8 mouse cellular contexts compared by ENCODE assay signal in genomic region chr15:79657837-79658530, GRCm38 (mm10). TPM values are rescaled to one million over a fixed set of nuclear protein-coding genes. Genes with fewer than 3 reads are reported as not detected.
DNase-seq lines count a peak whose midpoint lies in the region; ATAC-seq and TF ChIP-seq lines count a peak whose summit lies in the region.

No protein-coding gene starts in this region.

- peaks cover 4% of the 10 kb centered on the region for H3K9me3 ChIP-seq in heart, embryonic 12.5 days (replicated peaks)
- H3K9me3 ChIP-seq in kidney, postnatal 0 days (replicated peaks; ENCODE audit: low read length), result no peaks in the 10 kb centered on the region
- H3K9me3 ChIP-seq in liver, embryonic 11.5 days (ENCODE audit: control insufficient read depth, low read length), result no peaks in the 10 kb centered on the region
- no peaks in the 10 kb centered on the region for H3K9me3 ChIP-seq in stomach, embryonic 14.5 days (ENCODE audit: control insufficient read depth, low read depth, low read length)

- peak overlapping the region; percentile 88 for H3K27ac ChIP-seq in heart, embryonic 12.5 days (ENCODE audit: poor library complexity, severe bottlenecking)
- peak overlapping the region; percentile 85 for H3K27ac ChIP-seq in kidney, postnatal 0 days
- peak overlapping the region; percentile 87 for H3K27ac ChIP-seq in liver, embryonic 11.5 days (ENCODE audit: low read depth, low read length)
- peak overlapping the region; percentile 89 for H3K27ac ChIP-seq in stomach, embryonic 14.5 days (ENCODE audit: low read length)

- peak overlapping the region; percentile 97 for H3K4me2 ChIP-seq in heart, embryonic 12.5 days
- H3K4me2 ChIP-seq in kidney, postnatal 0 days (ENCODE audit: low read length), result peak overlapping the region; percentile 73
- H3K4me2 ChIP-seq in liver, embryonic 11.5 days, result peak overlapping the region; percentile 92
- peak overlapping the region; percentile 95 for H3K4me2 ChIP-seq in stomach, embryonic 14.5 days (replicated peaks; ENCODE audit: low read depth, low read length)

- DNase-seq in B cell, adult 2 months, result peak; percentile 89 to 92
- DNase-seq in brain, adult 2 months (ENCODE audit: low read depth, low spot score), result peak; percentile 92
- DNase-seq in kidney, postnatal 0 days (ENCODE audit: low spot score), result peak; percentile 88
- DNase-seq in liver, embryonic 11.5 days (ENCODE audit: low spot score), result peak; percentile 70
- peak; percentile 92 for DNase-seq in naive thymus-derived CD4-positive, alpha-beta T cell, adult 2 months (ENCODE audit: low read depth)

- peaks cover 17% of the 10 kb centered on the region for H3K36me3 ChIP-seq in heart, embryonic 12.5 days
- no peaks in the 10 kb centered on the region for H3K36me3 ChIP-seq in kidney, postnatal 0 days (ENCODE audit: insufficient read depth, low read length)
- H3K36me3 ChIP-seq in liver, embryonic 11.5 days (ENCODE audit: control insufficient read depth, insufficient read depth, low read length), result no peaks in the 10 kb centered on the region
- no peaks in the 10 kb centered on the region; the same call in 1 of the 2 replicates for H3K36me3 ChIP-seq in stomach, embryonic 14.5 days (ENCODE audit: control insufficient read depth, insufficient read depth, low read length)

- H3K4me3 ChIP-seq in heart, embryonic 12.5 days, result peak overlapping the region; percentile 64
- peak overlapping the region; percentile 63 for H3K4me3 ChIP-seq in kidney, postnatal 0 days (replicated peaks; ENCODE audit: low read depth, low read length)
- peak overlapping the region; percentile 81 for H3K4me3 ChIP-seq in liver, embryonic 11.5 days (ENCODE audit: low read depth, low read length)
- H3K4me3 ChIP-seq in stomach, embryonic 14.5 days (ENCODE audit: low read depth, low read length), result peak overlapping the region; percentile 79

- H3K9ac ChIP-seq in heart, embryonic 12.5 days, result peak overlapping the region; percentile 75
- H3K9ac ChIP-seq in kidney, postnatal 0 days (ENCODE audit: low read depth, low read length), result peak overlapping the region; percentile 69
- peak overlapping the region; percentile 82 for H3K9ac ChIP-seq in liver, embryonic 11.5 days (ENCODE audit: low read depth, low read length)
- peak overlapping the region; percentile 74 for H3K9ac ChIP-seq in stomach, embryonic 14.5 days (replicated peaks; ENCODE audit: low read depth, low read length)

- H3K4me1 ChIP-seq in heart, embryonic 12.5 days (replicated peaks), result peaks cover 7% of the 10 kb centered on the region
- H3K4me1 ChIP-seq in kidney, postnatal 0 days (replicated peaks; ENCODE audit: insufficient read depth, low read length), result 0 out of 2 replicates have a peak, but pooled peaks cover 4% of the 10 kb centered on the region
- H3K4me1 ChIP-seq in liver, embryonic 11.5 days (replicated peaks; ENCODE audit: control insufficient read depth, insufficient read depth, low read length), result peaks cover 4% of the 10 kb centered on the region
- H3K4me1 ChIP-seq in stomach, embryonic 14.5 days (ENCODE audit: control insufficient read depth, insufficient read depth, low read length), result peaks cover 9% of the 10 kb centered on the region; the same call in 1 of the 2 replicates

- peak; percentile 73 for TF ChIP-seq CTCF in kidney, postnatal 0 days (IDR thresholded peaks at IDR 0.05; ENCODE audit: low read depth)

- peak; percentile 70 for ATAC-seq in erythroblast, adult 5-6 weeks (replicated peaks; ENCODE audit: low FRiP score, poor library complexity, severe bottlenecking)
- no peak for ATAC-seq in heart, embryonic 12.5 days (ENCODE audit: insufficient number of reproducible peaks, low FRiP score)
- peak; percentile 10; the same call in 1 of the 2 replicates for ATAC-seq in kidney, postnatal 0 days (replicated peaks; ENCODE audit: low FRiP score, low read depth)
- peak; percentile 51 for ATAC-seq in liver, embryonic 11.5 days (replicated peaks; ENCODE audit: low FRiP score)
- ATAC-seq in stomach, embryonic 14.5 days (ENCODE audit: insufficient number of reproducible peaks, insufficient read depth, low FRiP score, low read depth), result no peak

- H3K27me3 ChIP-seq in heart, embryonic 12.5 days (replicated peaks), result no peaks in the 10 kb centered on the region
- no peaks in the 10 kb centered on the region for H3K27me3 ChIP-seq in kidney, postnatal 0 days (ENCODE audit: insufficient read depth, low read length)
- H3K27me3 ChIP-seq in liver, embryonic 11.5 days (replicated peaks; ENCODE audit: control insufficient read depth, insufficient read depth, low read length), result no peaks in the 10 kb centered on the region
- H3K27me3 ChIP-seq in stomach, embryonic 14.5 days (ENCODE audit: control insufficient read depth, insufficient read depth, low read length), result no peaks in the 10 kb centered on the region

- WGBS in heart, embryonic 12.5 days, result 4% methylated on average over 16 of the region's 16 CpGs
- WGBS in kidney, postnatal 0 days, result 2% methylated on average over 16 of the region's 16 CpGs
- 4% methylated on average over 16 of the region's 16 CpGs for WGBS in liver, embryonic 11.5 days
- 3% methylated on average over 16 of the region's 16 CpGs for WGBS in stomach, embryonic 14.5 days

RNA-seq across cellular contexts. Expression of gene Fam227a, which starts 0.8 kb away (rescaled TPM):
- 3.3 and 3.5 TPM in 2 replicates for total RNA-seq in erythroblast, adult 5-6 weeks (2015; ENCODE audit: low replicate concordance)
- total RNA-seq in erythroblast, adult 5-6 weeks (2017; ENCODE audit: low replicate concordance), result 0.70 and 5.0 TPM in 2 replicates
- 0.60 and 0.93 TPM in 2 replicates for polyA plus RNA-seq in heart, embryonic 12.5 days (2016; fragmentation: Nextera tagmentation; extraction: Ambion mirVana)
- 0.66 and 1.3 TPM in 2 replicates for polyA plus RNA-seq in kidney, postnatal 0 days (2015; fragmentation: Nextera tagmentation; extraction: Ambion mirVana)
- polyA plus RNA-seq in liver, embryonic 11.5 days (2014; fragmentation: Nextera tagmentation; extraction: Ambion mirVana), result 0.32 and 0.74 TPM in 2 replicates
- polyA plus RNA-seq in stomach, embryonic 14.5 days (2014; fragmentation: Nextera tagmentation; extraction: Ambion mirVana), result 1.6 and 3.0 TPM in 2 replicates

RNA-seq across cellular contexts. Expression of gene Cby1, which starts 1.0 kb away (rescaled TPM):
- total RNA-seq in erythroblast, adult 5-6 weeks (2015; ENCODE audit: low replicate concordance), result 0.77 and 4.4 TPM in 2 replicates
- 5.3 and 16.6 TPM in 2 replicates for total RNA-seq in erythroblast, adult 5-6 weeks (2017; ENCODE audit: low replicate concordance)
- polyA plus RNA-seq in heart, embryonic 12.5 days (2016; fragmentation: Nextera tagmentation; extraction: Ambion mirVana), result 40.9 and 42.0 TPM in 2 replicates
- 51.7 and 52.7 TPM in 2 replicates for polyA plus RNA-seq in kidney, postnatal 0 days (2015; fragmentation: Nextera tagmentation; extraction: Ambion mirVana)
- 32.9 and 34.1 TPM in 2 replicates for polyA plus RNA-seq in liver, embryonic 11.5 days (2014; fragmentation: Nextera tagmentation; extraction: Ambion mirVana)
- 45.0 and 49.5 TPM in 2 replicates for polyA plus RNA-seq in stomach, embryonic 14.5 days (2014; fragmentation: Nextera tagmentation; extraction: Ambion mirVana)

RNA-seq across cellular contexts. Expression of gene Tomm22, which starts 12.7 kb away (rescaled TPM):
- 40.9 and 49.3 TPM in 2 replicates for total RNA-seq in erythroblast, adult 5-6 weeks (2015; ENCODE audit: low replicate concordance)
- 26.8 and 57.8 TPM in 2 replicates for total RNA-seq in erythroblast, adult 5-6 weeks (2017; ENCODE audit: low replicate concordance)
- polyA plus RNA-seq in heart, embryonic 12.5 days (2016; fragmentation: Nextera tagmentation; extraction: Ambion mirVana), result 234 and 237 TPM in 2 replicates
- 264 TPM in 2 replicates for polyA plus RNA-seq in kidney, postnatal 0 days (2015; fragmentation: Nextera tagmentation; extraction: Ambion mirVana)
- polyA plus RNA-seq in liver, embryonic 11.5 days (2014; fragmentation: Nextera tagmentation; extraction: Ambion mirVana), result 306 and 326 TPM in 2 replicates
- polyA plus RNA-seq in stomach, embryonic 14.5 days (2014; fragmentation: Nextera tagmentation; extraction: Ambion mirVana), result 236 and 237 TPM in 2 replicates

RNA-seq across cellular contexts. Expression of gene Josd1, which starts 29.7 kb away (rescaled TPM):
- total RNA-seq in erythroblast, adult 5-6 weeks (2015; ENCODE audit: low replicate concordance), result 6.0 and 6.7 TPM in 2 replicates
- total RNA-seq in erythroblast, adult 5-6 weeks (2017; ENCODE audit: low replicate concordance), result 9.1 and 9.2 TPM in 2 replicates
- polyA plus RNA-seq in heart, embryonic 12.5 days (2016; fragmentation: Nextera tagmentation; extraction: Ambion mirVana), result 29.0 and 29.1 TPM in 2 replicates
- polyA plus RNA-seq in kidney, postnatal 0 days (2015; fragmentation: Nextera tagmentation; extraction: Ambion mirVana), result 18.8 and 19.0 TPM in 2 replicates
- 25.9 and 28.3 TPM in 2 replicates for polyA plus RNA-seq in liver, embryonic 11.5 days (2014; fragmentation: Nextera tagmentation; extraction: Ambion mirVana)
- polyA plus RNA-seq in stomach, embryonic 14.5 days (2014; fragmentation: Nextera tagmentation; extraction: Ambion mirVana), result 15.3 and 16.0 TPM in 2 replicates

RNA-seq across cellular contexts. Expression of gene Gtpbp1, which starts 32.7 kb away (rescaled TPM):
- total RNA-seq in erythroblast, adult 5-6 weeks (2015; ENCODE audit: low replicate concordance), result 14.4 and 35.2 TPM in 2 replicates
- 23.6 and 31.2 TPM in 2 replicates for total RNA-seq in erythroblast, adult 5-6 weeks (2017; ENCODE audit: low replicate concordance)
- 32.8 and 33.6 TPM in 2 replicates for polyA plus RNA-seq in heart, embryonic 12.5 days (2016; fragmentation: Nextera tagmentation; extraction: Ambion mirVana)
- 24.3 and 26.9 TPM in 2 replicates for polyA plus RNA-seq in kidney, postnatal 0 days (2015; fragmentation: Nextera tagmentation; extraction: Ambion mirVana)
- 58.8 and 61.8 TPM in 2 replicates for polyA plus RNA-seq in liver, embryonic 11.5 days (2014; fragmentation: Nextera tagmentation; extraction: Ambion mirVana)
- 24.7 and 27.2 TPM in 2 replicates for polyA plus RNA-seq in stomach, embryonic 14.5 days (2014; fragmentation: Nextera tagmentation; extraction: Ambion mirVana)

Comparison
In these comparisons a context has a peak if more than half of its experiments do, and no peak if none do; other contexts are left out.
1. ATAC-seq: peak in erythroblast, adult 5-6 weeks (single experiment), kidney, postnatal 0 days (single experiment) and liver, embryonic 11.5 days (single experiment); none in heart, embryonic 12.5 days (single experiment) and stomach, embryonic 14.5 days (single experiment).
2. Peak in every context shown above with its lines, with median percentiles within 50 percentile points of each other: DNase-seq, H3K27ac ChIP-seq, H3K4me2 ChIP-seq, H3K4me3 ChIP-seq and H3K9ac ChIP-seq.